Mouse (Mus musculus): ENCODE measurements around the gene Gm7697.
"Not testable (repeated sequence)": the region's sequence is repeated elsewhere in the genome, so short reads cannot be mapped to it uniquely, and the experiment has no call there.

DNA sequence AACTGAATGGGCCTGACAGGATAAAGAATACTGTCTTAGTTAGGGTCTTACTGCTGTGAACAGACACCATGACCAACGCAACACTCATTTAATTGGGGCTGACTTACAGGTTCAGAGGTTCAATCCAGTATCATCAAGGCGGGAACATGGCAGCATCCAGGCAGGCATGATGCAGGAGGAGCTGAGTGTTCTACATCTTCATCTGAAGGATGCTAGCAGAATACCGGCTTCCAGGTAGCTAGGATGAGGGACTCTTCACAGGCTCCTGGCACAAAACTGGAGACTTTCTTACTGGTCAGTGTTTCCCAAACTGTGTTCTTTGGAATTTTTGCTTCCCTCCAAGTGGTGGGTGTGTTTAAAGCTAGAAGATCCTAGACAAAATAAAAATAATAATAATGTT, 25.3 kb upstream of the Gm7697 start:
- not testable (repeated sequence) for TF ChIP-seq CTCF, EP300 (IDR thresholded peaks at IDR 0.05)

Measured in lung, postnatal 0 days (tissue).